14 mouse cellular contexts compared by ENCODE assay signal in genomic region chr7:19926849-19927480, GRCm38 (mm10). TPM values are rescaled to one million over a fixed set of nuclear protein-coding genes. Genes with fewer than 3 reads are reported as not detected.
DNase-seq lines count a peak whose midpoint lies in the region; ATAC-seq and TF ChIP-seq lines count a peak whose summit lies in the region.
"Had no signal": no experiment of that assay in that cellular context is flagged by ENCODE, and none has a peak within 500 bp of the region (broad histone marks: within the 10 kb centered on the region; RNA-seq: fewer than 3 reads in every experiment).

No protein-coding gene starts in this region.

- TF ChIP-seq CTCF in heart, postnatal 0 days (IDR thresholded peaks at IDR 0.05; ENCODE audit: low read depth) = no peak

- WGBS in heart, postnatal 0 days = 6% methylated on average over 2 of the region's 2 CpGs

- H3K4me2 ChIP-seq in heart, postnatal 0 days (ENCODE audit: low read depth, low read length) = no peak overlapping the region
- H3K4me2 ChIP-seq: liver, embryonic 12.5 days had no signal

- no peak overlapping the region for H3K9ac ChIP-seq in heart, postnatal 0 days (replicated peaks; ENCODE audit: low read depth, low read length)
- H3K9ac ChIP-seq: liver, embryonic 12.5 days had no signal

- H3K4me3 ChIP-seq in heart, postnatal 0 days (ENCODE audit: low read depth, low read length) = no peak overlapping the region
- H3K4me3 ChIP-seq: liver, embryonic 12.5 days; midbrain, embryonic 10.5 days had no signal

- H3K27ac ChIP-seq in heart, postnatal 0 days (ENCODE audit: low read depth) = no peak overlapping the region
- H3K27ac ChIP-seq: liver, embryonic 12.5 days; midbrain, embryonic 10.5 days; stomach, postnatal 0 days had no signal

- no peaks in the 10 kb centered on the region for H3K4me1 ChIP-seq in heart, postnatal 0 days (ENCODE audit: control insufficient read depth, insufficient read depth)

- H3K36me3 ChIP-seq in heart, postnatal 0 days (replicated peaks; ENCODE audit: control insufficient read depth, insufficient read depth, low read length) = no peaks in the 10 kb centered on the region
- H3K36me3 ChIP-seq: liver, embryonic 12.5 days; midbrain, embryonic 10.5 days had no signal

- DNase-seq in heart, postnatal 0 days (ENCODE audit: low spot score) = no peak
- no peak for DNase-seq in heart, postnatal 4 days
- peak; percentile 50 for DNase-seq in thymus, postnatal 0 days (ENCODE audit: low spot score)
- no peak for DNase-seq in thymus, postnatal 14 days
- DNase-seq in naive thymus-derived CD4-positive, alpha-beta T cell, adult 2 months (ENCODE audit: low read depth) = peak; percentile 75
- no peak for DNase-seq in left cerebral cortex, postnatal 25 days (ENCODE audit: low spot score in 2 of 2)
- DNase-seq in thymus, postnatal 4 days = no peak

- no peaks in the 10 kb centered on the region for H3K9me3 ChIP-seq in heart, postnatal 0 days (replicated peaks; ENCODE audit: control insufficient read depth, low read length)
- H3K9me3 ChIP-seq: liver, embryonic 12.5 days; midbrain, embryonic 10.5 days had no signal

- no peak for TF ChIP-seq EP300 in heart, postnatal 0 days (IDR thresholded peaks at IDR 0.05; ENCODE audit: low read depth)

- no peaks in the 10 kb centered on the region for H3K27me3 ChIP-seq in heart, postnatal 0 days (ENCODE audit: control insufficient read depth, insufficient read depth, low read length)

- ATAC-seq in heart, postnatal 0 days (ENCODE audit: insufficient read depth, low read depth) = 0 out of 2 replicates have a peak, but pooled peaks have one; percentile 24
- peak; percentile 70 for ATAC-seq in granulocyte monocyte progenitor cell, adult 5-6 weeks (replicated peaks; ENCODE audit: poor library complexity, severe bottlenecking)
- ATAC-seq: liver, embryonic 12.5 days had no signal

- intact Hi-C loops in left cerebral cortex, postnatal 25 days (cut with DNase I) = no loop called here

RNA-seq across cellular contexts. Expression of gene Pvr, which starts 6.0 kb away (rescaled TPM):
- 25.8 and 26.1 TPM in 2 replicates for total RNA-seq in heart, postnatal 0 days (2014; rRNA removed; ENCODE audit: low replicate concordance)
- polyA plus RNA-seq in heart, postnatal 0 days (2015; fragmentation: Nextera tagmentation; extraction: Ambion mirVana) = 11.3 and 11.6 TPM in 2 replicates
- 10 to 100 TPM; 25.7 to 28.3 TPM for total RNA-seq in heart, postnatal 4 days (2021)
- 33.7 and 52.4 TPM in 2 replicates for polyA plus RNA-seq in thymus, postnatal 0 days (2015; fragmentation: Nextera tagmentation; extraction: Ambion mirVana)
- 10.7 and 32.3 TPM in 2 replicates for total RNA-seq in granulocyte monocyte progenitor cell, adult 5-6 weeks (2014; fragmentation: Nextera tagmentation)
- total RNA-seq in granulocyte monocyte progenitor cell, adult 5-6 weeks (2017) = 10.9 and 11.3 TPM in 2 replicates
- total RNA-seq in left cerebral cortex, postnatal 25 days (2021) = 10 to 100 TPM; 10.7 to 13.3 TPM

RNA-seq across cellular contexts. Expression of gene Igsf23, which starts 23.6 kb away (rescaled TPM):
- 3.9 and 12.4 TPM in 2 replicates for total RNA-seq in heart, postnatal 0 days (2014; rRNA removed; ENCODE audit: low replicate concordance)
- 3.6 and 4.1 TPM in 2 replicates for polyA plus RNA-seq in heart, postnatal 0 days (2015; fragmentation: Nextera tagmentation; extraction: Ambion mirVana)
- 1 to 10 TPM; 2.2 to 2.6 TPM for total RNA-seq in heart, postnatal 4 days (2021)
- 14.8 and 15.5 TPM in 2 replicates for polyA plus RNA-seq in thymus, postnatal 0 days (2015; fragmentation: Nextera tagmentation; extraction: Ambion mirVana)
- total RNA-seq in granulocyte monocyte progenitor cell, adult 5-6 weeks (2014; fragmentation: Nextera tagmentation) = 3.4 TPM in 1 of 2 replicates, not detected in the other
- total RNA-seq in granulocyte monocyte progenitor cell, adult 5-6 weeks (2017) = not detected in 2 replicates
- total RNA-seq in left cerebral cortex, postnatal 25 days (2021) = not detected
- total RNA-seq: hematopoietic stem cell, adult 5-6 weeks; left cerebral cortex, adult 8-10 months had no signal
- polyA plus RNA-seq: neural tube, embryonic 11.5 days had no signal

RNA-seq across cellular contexts. Expression of gene Ceacam20, which starts 38.2 kb away (rescaled TPM):
- not detected in 2 replicates for total RNA-seq in heart, postnatal 0 days (2014; rRNA removed; ENCODE audit: low replicate concordance)
- polyA plus RNA-seq in heart, postnatal 0 days (2015; fragmentation: Nextera tagmentation; extraction: Ambion mirVana) = not detected in 2 replicates
- total RNA-seq in heart, postnatal 4 days (2021) = not detected
- 0.06 TPM in 1 of 2 replicates, not detected in the other for polyA plus RNA-seq in thymus, postnatal 0 days (2015; fragmentation: Nextera tagmentation; extraction: Ambion mirVana)
- not detected in 2 replicates for total RNA-seq in granulocyte monocyte progenitor cell, adult 5-6 weeks (2014; fragmentation: Nextera tagmentation)
- not detected in 2 replicates for total RNA-seq in granulocyte monocyte progenitor cell, adult 5-6 weeks (2017)
- total RNA-seq in left cerebral cortex, postnatal 25 days (2021) = not detected
- total RNA-seq: hematopoietic stem cell, adult 5-6 weeks; left cerebral cortex, adult 8-10 months had no signal
- polyA plus RNA-seq: liver, embryonic 12.5 days; midbrain, embryonic 10.5 days; neural tube, embryonic 11.5 days; stomach, postnatal 0 days had no signal

RNA-seq across cellular contexts. Expression of gene Ceacam19, which starts 39.2 kb away (rescaled TPM):
- total RNA-seq in heart, postnatal 0 days (2014; rRNA removed; ENCODE audit: low replicate concordance) = not detected in 2 replicates
- polyA plus RNA-seq in heart, postnatal 0 days (2015; fragmentation: Nextera tagmentation; extraction: Ambion mirVana) = not detected in 2 replicates
- not detected for total RNA-seq in heart, postnatal 4 days (2021)
- polyA plus RNA-seq in thymus, postnatal 0 days (2015; fragmentation: Nextera tagmentation; extraction: Ambion mirVana) = 0.10 and 0.14 TPM in 2 replicates
- not detected in 2 replicates for total RNA-seq in granulocyte monocyte progenitor cell, adult 5-6 weeks (2014; fragmentation: Nextera tagmentation)
- total RNA-seq in granulocyte monocyte progenitor cell, adult 5-6 weeks (2017) = not detected in 2 replicates
- not detected for total RNA-seq in left cerebral cortex, postnatal 25 days (2021)
- total RNA-seq: hematopoietic stem cell, adult 5-6 weeks; left cerebral cortex, adult 8-10 months had no signal
- polyA plus RNA-seq: liver, embryonic 12.5 days; midbrain, embryonic 10.5 days; neural tube, embryonic 11.5 days had no signal

Comparison
In these comparisons a context has a peak if more than half of its experiments do, and no peak if none do; other contexts are left out.
1. DNase-seq: peak in thymus, postnatal 0 days (single experiment) and naive thymus-derived CD4-positive, alpha-beta T cell, adult 2 months (single experiment); none in heart, postnatal 0 days (single experiment), heart, postnatal 4 days (single experiment), thymus, postnatal 14 days (single experiment), left cerebral cortex, postnatal 25 days (0 of 2) and thymus, postnatal 4 days (single experiment).